Comparison of ENCODE assay signal across 8 mouse cellular contexts in the genomic region with DNA sequence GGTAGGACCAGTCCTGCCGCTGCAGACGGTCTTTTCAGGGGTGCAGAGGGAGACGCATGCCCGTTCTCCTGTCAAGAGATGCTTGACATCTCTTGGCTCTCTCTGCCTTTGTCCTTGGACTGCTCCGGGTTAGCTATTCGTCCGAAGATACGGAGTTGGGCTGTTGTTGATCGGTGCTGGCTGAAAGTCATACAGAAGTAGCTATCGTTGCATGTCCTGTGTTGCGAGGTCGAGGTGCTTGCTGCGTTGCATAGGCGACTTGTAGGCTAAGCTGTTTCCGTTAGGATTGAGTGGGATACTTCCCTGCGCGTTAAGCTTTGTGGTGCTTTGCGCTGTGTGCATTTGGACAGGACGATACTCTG. TPM values are rescaled to one million over a fixed set of nuclear protein-coding genes. Genes with fewer than 3 reads are reported as not detected.
DNase-seq lines count a peak whose midpoint lies in the region; ATAC-seq lines count a peak whose summit lies in the region.

No protein-coding gene starts in this region.

- H3K4me2 ChIP-seq in midbrain, embryonic 16.5 days (ENCODE audit: low read length), result peak overlapping the region; percentile 97

- peaks cover 34% of the 10 kb centered on the region for H3K4me1 ChIP-seq in midbrain, embryonic 16.5 days (ENCODE audit: control insufficient read depth, insufficient read depth, low read length)

- no peaks in the 10 kb centered on the region for H3K9me3 ChIP-seq in midbrain, embryonic 16.5 days (replicated peaks; ENCODE audit: control insufficient read depth, low read length, poor library complexity, severe bottlenecking)

- peak; percentile 60 for DNase-seq in kidney, adult 18-20 months
- DNase-seq in kidney, postnatal 14 days, result no peak
- DNase-seq in forelimb bud, embryonic 11.5 days (ENCODE audit: low read depth, low spot score), result peak; percentile 16
- DNase-seq in kidney, postnatal 36 days, result peak; percentile 11 to 44
- no peak for DNase-seq in layer of hippocampus, postnatal 10 days (ENCODE audit: low spot score in 2 of 2)
- no peak for DNase-seq in spleen, postnatal 14 days (ENCODE audit: low spot score in 2 of 2)

- WGBS in midbrain, embryonic 16.5 days, result under 1% methylated on average over 19 of the region's 19 CpGs

- H3K36me3 ChIP-seq in midbrain, embryonic 16.5 days (ENCODE audit: control insufficient read depth, insufficient read depth, low read length), result no peaks in the 10 kb centered on the region

- ATAC-seq in activated CD4-positive, CD25-positive, alpha-beta regulatory T cell, adult 4 months, result peak; percentile 2
- no peak for ATAC-seq in midbrain, embryonic 16.5 days

- H3K4me3 ChIP-seq in midbrain, embryonic 16.5 days (ENCODE audit: low read depth, low read length), result peak overlapping the region; percentile 96

- peak overlapping the region; percentile 100 for H3K27ac ChIP-seq in midbrain, embryonic 16.5 days (ENCODE audit: low read length)

- peak overlapping the region; percentile 99 for H3K9ac ChIP-seq in midbrain, embryonic 16.5 days (ENCODE audit: low read depth, low read length)

- no peaks in the 10 kb centered on the region for H3K27me3 ChIP-seq in midbrain, embryonic 16.5 days (ENCODE audit: control insufficient read depth, insufficient read depth, low read depth, low read length)

RNA-seq across cellular contexts. Expression of gene Zbtb2, which starts 0.5 kb away (rescaled TPM):
- polyA plus RNA-seq in activated CD4-positive, CD25-positive, alpha-beta regulatory T cell, adult 4 months (2017; shearing (Covaris generic)), result 10 to 100 TPM in 1 of 2 experiments, 1 to 10 TPM in 1; 9.9 to 11.3 TPM
- polyA plus RNA-seq in midbrain, embryonic 16.5 days (2015; fragmentation: Nextera tagmentation; extraction: Ambion mirVana), result 14.8 and 17.2 TPM in 2 replicates
- 10 to 100 TPM; 10.8 to 12.0 TPM for total RNA-seq in layer of hippocampus, postnatal 10 days (2021)

RNA-seq across cellular contexts. Expression of gene Rmnd1, which starts 43.8 kb away (rescaled TPM):
- 10 to 100 TPM; 34.0 to 47.7 TPM for polyA plus RNA-seq in activated CD4-positive, CD25-positive, alpha-beta regulatory T cell, adult 4 months (2017; shearing (Covaris generic))
- 54.6 and 55.1 TPM in 2 replicates for polyA plus RNA-seq in midbrain, embryonic 16.5 days (2015; fragmentation: Nextera tagmentation; extraction: Ambion mirVana)
- 10 to 100 TPM; 22.4 to 23.2 TPM for total RNA-seq in layer of hippocampus, postnatal 10 days (2021)

RNA-seq across cellular contexts. Expression of gene Armt1, which starts 43.9 kb away (rescaled TPM):
- 10 to 100 TPM; 30.8 to 39.0 TPM for polyA plus RNA-seq in activated CD4-positive, CD25-positive, alpha-beta regulatory T cell, adult 4 months (2017; shearing (Covaris generic))
- 9.3 and 10.8 TPM in 2 replicates for polyA plus RNA-seq in midbrain, embryonic 16.5 days (2015; fragmentation: Nextera tagmentation; extraction: Ambion mirVana)
- total RNA-seq in layer of hippocampus, postnatal 10 days (2021), result 10 to 100 TPM; 10.8 to 11.1 TPM

Comparison
In these comparisons a context has a peak if more than half of its experiments do, and no peak if none do; other contexts are left out.
1. DNase-seq: peak in kidney, adult 18-20 months (single experiment), forelimb bud, embryonic 11.5 days (single experiment) and kidney, postnatal 36 days (2 of 2); none in kidney, postnatal 14 days (single experiment), layer of hippocampus, postnatal 10 days (0 of 2) and spleen, postnatal 14 days (0 of 2).